ENCODE assay signal across 22 mouse cellular contexts in genomic region chr17:5693256-5693655, GRCm38 (mm10).
DNase-seq lines count a peak whose midpoint lies in the region; ATAC-seq lines count a peak whose summit lies in the region.
"Had no signal": no experiment of that assay in that cellular context is flagged by ENCODE, and none has a peak within 500 bp of the region (broad histone marks: within the 10 kb centered on the region; RNA-seq: fewer than 3 reads in every experiment).

No protein-coding gene starts in this region.

- DNase-seq in heart, adult 11 months: peak; percentile 88
- DNase-seq in MN1 (ENCODE audit: low spot score) (peak; percentile 34), NIH3T3 (ENCODE audit: low read depth) (peak; percentile 17)
- no peak for DNase-seq in forebrain, embryonic 11.5 days (ENCODE audit: low spot score)
- DNase-seq in thymus, postnatal 25 days: no peak
- DNase-seq: adrenal gland, postnatal 10 days; cerebellum, adult 9-10 months; layer of hippocampus, postnatal 36 days; liver, embryonic 13.5 days; right cerebral cortex, adult 18-20 months; right cerebral cortex, postnatal 4 days; thymus, adult 18-20 months had no signal

- peaks cover 1% of the 10 kb centered on the region for H3K4me1 ChIP-seq in heart, embryonic 12.5 days (replicated peaks)
- H3K4me1 ChIP-seq in stomach, embryonic 14.5 days (ENCODE audit: control insufficient read depth, insufficient read depth, low read length): peaks cover 13% of the 10 kb centered on the region; the same call in 1 of the 2 replicates
- H3K4me1 ChIP-seq in forebrain, embryonic 11.5 days (replicated peaks; ENCODE audit: control insufficient read depth, insufficient read depth, low read length): no peaks in the 10 kb centered on the region
- H3K4me1 ChIP-seq: embryonic facial prominence, embryonic 12.5 days; forebrain, embryonic 15.5 days; hindbrain, embryonic 12.5 days; liver, embryonic 13.5 days had no signal

- H3K4me3 ChIP-seq in heart, embryonic 12.5 days: no peak overlapping the region
- no peak overlapping the region for H3K4me3 ChIP-seq in stomach, embryonic 14.5 days (ENCODE audit: low read depth, low read length)
- no peak overlapping the region for H3K4me3 ChIP-seq in forebrain, embryonic 11.5 days (ENCODE audit: low read depth, low read length)
- H3K4me3 ChIP-seq: embryonic facial prominence, embryonic 12.5 days; forebrain, embryonic 15.5 days; heart, embryonic 13.5 days; hindbrain, embryonic 12.5 days; kidney, embryonic 15.5 days; limb, embryonic 13.5 days; liver, embryonic 13.5 days had no signal

- H3K9ac ChIP-seq in heart, embryonic 12.5 days: no peak overlapping the region
- H3K9ac ChIP-seq in stomach, embryonic 14.5 days (replicated peaks; ENCODE audit: low read depth, low read length): no peak overlapping the region
- no peak overlapping the region for H3K9ac ChIP-seq in forebrain, embryonic 11.5 days (ENCODE audit: low read length)
- H3K9ac ChIP-seq: embryonic facial prominence, embryonic 12.5 days; forebrain, embryonic 15.5 days; heart, embryonic 13.5 days; hindbrain, embryonic 12.5 days; kidney, embryonic 15.5 days; limb, embryonic 13.5 days; liver, embryonic 13.5 days had no signal

- no peak overlapping the region for H3K4me2 ChIP-seq in heart, embryonic 12.5 days
- H3K4me2 ChIP-seq in stomach, embryonic 14.5 days (replicated peaks; ENCODE audit: low read depth, low read length): no peak overlapping the region
- no peak overlapping the region for H3K4me2 ChIP-seq in forebrain, embryonic 11.5 days (ENCODE audit: low read depth, low read length, severe bottlenecking)
- H3K4me2 ChIP-seq: embryonic facial prominence, embryonic 12.5 days; forebrain, embryonic 15.5 days; heart, embryonic 13.5 days; hindbrain, embryonic 12.5 days; kidney, embryonic 15.5 days; limb, embryonic 13.5 days; liver, embryonic 13.5 days; midbrain, embryonic 11.5 days had no signal

- H3K9me3 ChIP-seq in heart, embryonic 12.5 days (replicated peaks): no peaks in the 10 kb centered on the region
- no peaks in the 10 kb centered on the region for H3K9me3 ChIP-seq in stomach, embryonic 14.5 days (ENCODE audit: control insufficient read depth, low read depth, low read length)
- H3K9me3 ChIP-seq in forebrain, embryonic 11.5 days (ENCODE audit: control insufficient read depth, low read length): no peaks in the 10 kb centered on the region
- H3K9me3 ChIP-seq: embryonic facial prominence, embryonic 12.5 days; forebrain, embryonic 15.5 days; heart, embryonic 13.5 days; hindbrain, embryonic 12.5 days; kidney, embryonic 15.5 days; limb, embryonic 13.5 days; liver, embryonic 13.5 days had no signal

- no peaks in the 10 kb centered on the region; the same call in 1 of the 2 replicates for H3K27me3 ChIP-seq in heart, embryonic 12.5 days (replicated peaks)
- no peaks in the 10 kb centered on the region for H3K27me3 ChIP-seq in stomach, embryonic 14.5 days (ENCODE audit: control insufficient read depth, insufficient read depth, low read length)
- H3K27me3 ChIP-seq in forebrain, embryonic 11.5 days (ENCODE audit: control insufficient read depth, insufficient read depth, low read length): no peaks in the 10 kb centered on the region
- H3K27me3 ChIP-seq: embryonic facial prominence, embryonic 12.5 days; forebrain, embryonic 15.5 days; hindbrain, embryonic 12.5 days; kidney, embryonic 15.5 days; limb, embryonic 13.5 days; liver, embryonic 13.5 days had no signal

- no peaks in the 10 kb centered on the region for H3K36me3 ChIP-seq in heart, embryonic 12.5 days
- no peaks in the 10 kb centered on the region for H3K36me3 ChIP-seq in stomach, embryonic 14.5 days (ENCODE audit: control insufficient read depth, insufficient read depth, low read length)
- H3K36me3 ChIP-seq in forebrain, embryonic 11.5 days (ENCODE audit: control insufficient read depth, insufficient read depth, low read length): no peaks in the 10 kb centered on the region
- H3K36me3 ChIP-seq: embryonic facial prominence, embryonic 12.5 days; forebrain, embryonic 15.5 days; heart, embryonic 13.5 days; hindbrain, embryonic 12.5 days; kidney, embryonic 15.5 days; limb, embryonic 13.5 days had no signal

- no peak for ATAC-seq in heart, embryonic 12.5 days (ENCODE audit: insufficient number of reproducible peaks, low FRiP score)
- no peak for ATAC-seq in stomach, embryonic 14.5 days (ENCODE audit: insufficient number of reproducible peaks, insufficient read depth, low FRiP score, low read depth)
- no peak for ATAC-seq in forebrain, embryonic 11.5 days (replicated peaks; ENCODE audit: low FRiP score)
- ATAC-seq: forebrain, embryonic 15.5 days; intestine, postnatal 0 days had no signal

- no peak overlapping the region for H3K27ac ChIP-seq in heart, embryonic 12.5 days (ENCODE audit: poor library complexity, severe bottlenecking)
- peak overlapping the region; percentile 44; the same call in 1 of the 2 replicates for H3K27ac ChIP-seq in stomach, embryonic 14.5 days (ENCODE audit: low read length)
- H3K27ac ChIP-seq in forebrain, embryonic 11.5 days (ENCODE audit: low read depth, low read length): no peak overlapping the region
- H3K27ac ChIP-seq: embryonic facial prominence, embryonic 12.5 days; forebrain, embryonic 15.5 days; heart, embryonic 13.5 days; hindbrain, embryonic 12.5 days; kidney, embryonic 15.5 days; limb, embryonic 13.5 days; liver, embryonic 13.5 days had no signal

- WGBS in heart, embryonic 12.5 days: 79% methylated on average over 7 of the region's 7 CpGs
- WGBS in stomach, embryonic 14.5 days: 58% methylated on average over 7 of the region's 7 CpGs
- WGBS in forebrain, embryonic 11.5 days: 90% methylated on average over 7 of the region's 7 CpGs

Comparison
In these comparisons a context has a peak if more than half of its experiments do, and no peak if none do; other contexts are left out.
1. DNase-seq: peak in heart, adult 11 months (single experiment), MN1 (single experiment) and NIH3T3 (single experiment); none in forebrain, embryonic 11.5 days (single experiment) and thymus, postnatal 25 days (single experiment).